9 mouse cellular contexts compared by ENCODE assay signal in the genomic region with DNA sequence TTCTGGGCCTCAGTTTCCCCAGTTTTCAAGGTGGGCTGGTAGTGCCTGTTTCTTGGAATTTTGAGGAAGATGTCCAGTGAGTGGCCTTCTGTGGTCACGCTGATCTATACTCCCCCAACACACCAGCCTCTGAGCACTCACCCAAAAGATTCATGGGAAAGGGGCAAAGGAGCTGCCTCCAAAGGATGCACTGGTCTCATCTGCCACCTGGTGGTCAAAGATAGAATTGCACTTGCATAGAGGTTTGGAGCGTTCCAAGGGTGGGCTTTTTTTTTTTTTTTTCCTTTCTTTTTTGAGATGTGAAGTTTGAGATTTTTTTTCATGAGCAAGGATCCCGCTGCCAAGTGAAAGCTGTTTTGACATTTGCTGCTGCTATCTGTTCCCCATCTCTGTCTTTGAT. TPM values are rescaled to one million over a fixed set of nuclear protein-coding genes. Genes with fewer than 3 reads are reported as not detected.
A peak's percentile ranks its signal among the peaks of the same experiment; 100 is the strongest.
DNase-seq lines count a peak whose midpoint lies in the region; ATAC-seq and TF ChIP-seq lines count a peak whose summit lies in the region.
"Had no signal": no experiment of that assay in that cellular context is flagged by ENCODE, and none has a peak within 500 bp of the region (broad histone marks: within the 10 kb centered on the region; RNA-seq: fewer than 3 reads in every experiment).

No protein-coding gene starts in this region.

- intact Hi-C loops in gastrocnemius, adult 2 months (cut with DNase I) = loop anchor here (1.0 to 10.0 kb wide), 4 partner anchors 20 to 394 kb away; no protein-coding TSS in a partner anchor

- no peaks in the 10 kb centered on the region for H3K9me3 ChIP-seq in G1E (replicated peaks)
- H3K9me3 ChIP-seq: stomach, embryonic 15.5 days had no signal

- H3K4me1 ChIP-seq in G1E (ENCODE audit: insufficient read depth, low read depth, low read length) = peaks cover 7% of the 10 kb centered on the region; the same call in 1 of the 2 replicates

- peak; percentile 49 for DNase-seq in G1E (ENCODE audit: low spot score)
- peak; percentile 75 for DNase-seq in cerebellum, adult 9-10 months
- peak; percentile 65 for DNase-seq in gastrocnemius, adult 2 months
- DNase-seq in kidney, postnatal 14 days = peak; percentile 86
- DNase-seq in lung, postnatal 25 days (ENCODE audit: low spot score) = peak; percentile 74
- DNase-seq in right cerebral cortex, postnatal 10 days (ENCODE audit: low spot score in 2 of 2) = peak; percentile 83 to 90

- H3K27ac ChIP-seq in gastrocnemius, adult 2 months = no peak overlapping the region
- H3K27ac ChIP-seq: stomach, embryonic 15.5 days had no signal

- H3K4me3 ChIP-seq in C2C12 (ENCODE audit: insufficient read depth, poor library complexity, severe bottlenecking) (no peak overlapping the region), G1E (ENCODE audit: low read depth, low read length) (no peak overlapping the region)
- no peak overlapping the region for H3K4me3 ChIP-seq in gastrocnemius, adult 2 months
- H3K4me3 ChIP-seq: stomach, embryonic 15.5 days had no signal

- TF ChIP-seq CTCF in C2C12 (IDR thresholded peaks at IDR 0.05; ENCODE audit: control insufficient read depth, insufficient read depth, insufficient read length) = peak; percentile 56
- TF ChIP-seq CTCF in G1E (IDR thresholded peaks at IDR 0.05; ENCODE audit: low read depth, low read length) = peak; percentile 72
- TF ChIP-seq CTCF in gastrocnemius, adult 2 months (IDR thresholded peaks at IDR 0.05) = peak; percentile 95

- no peaks in the 10 kb centered on the region for H3K79me3 ChIP-seq in C2C12 (ENCODE audit: low read depth)

- H3K79me2 ChIP-seq in C2C12 (ENCODE audit: control insufficient read depth, insufficient read depth) = no peaks in the 10 kb centered on the region

- no peak for ATAC-seq in G1E (ENCODE audit: extremely low read depth, insufficient number of reproducible peaks, low FRiP score, poor library complexity, severe bottlenecking)
- no peak for ATAC-seq in inflammation-experienced regulatory T-cells, adult 6 months

- H3K36me3 ChIP-seq in C2C12 (ENCODE audit: control insufficient read depth, insufficient read depth) = no peaks in the 10 kb centered on the region
- no peaks in the 10 kb centered on the region for H3K36me3 ChIP-seq in G1E (replicated peaks)
- H3K36me3 ChIP-seq: stomach, embryonic 15.5 days had no signal

- peaks cover 26% of the 10 kb centered on the region for H3K27me3 ChIP-seq in C2C12 (ENCODE audit: control insufficient read depth, insufficient read depth, insufficient read length)
- peaks cover 23% of the 10 kb centered on the region for H3K27me3 ChIP-seq in G1E (ENCODE audit: insufficient read depth, low read length)
- H3K27me3 ChIP-seq: stomach, embryonic 15.5 days had no signal

- no peak overlapping the region for H3ac ChIP-seq in C2C12 (ENCODE audit: control insufficient read depth, insufficient read length, low read depth)

TF ChIP-seq in C2C12, 6 proteins besides CTCF, POLR2A, EP300 and RAD21:
- TF ChIP-seq MAX (IDR thresholded peaks at IDR 0.05) = no peak
- no peak for TF ChIP-seq MYOD1 (IDR thresholded peaks at IDR 0.05; ENCODE audit: control insufficient read depth, insufficient read length, low read depth)
- no peak for TF ChIP-seq MYOG (IDR thresholded peaks at IDR 0.05; ENCODE audit: control insufficient read depth, extremely low read depth, insufficient read length)
- no peak for TF ChIP-seq CEBPB (IDR thresholded peaks at IDR 0.05; ENCODE audit: low read depth)
- TF ChIP-seq FOSL1 (IDR thresholded peaks at IDR 0.05; ENCODE audit: insufficient read depth, low read length, poor library complexity, severe bottlenecking) = no peak
- no peak for TF ChIP-seq USF1 (IDR thresholded peaks at IDR 0.05; ENCODE audit: low read depth)
TF ChIP-seq in C2C12: peak in this region for 0.

RNA-seq across cellular contexts. Expression of a gene that starts 10.8 kb away (rescaled TPM):
- 0.55 TPM for polyA plus RNA-seq in C2C12 (2012; fragmentation: generic; extraction: Trizol)
- not detected in 2 replicates for total RNA-seq in G1E (2014; fragmentation: Nextera tagmentation)
- total RNA-seq in G1E (2017) = 0.16 and 0.17 TPM in 2 replicates
- polyA plus RNA-seq in G1E (2012) = not detected in 2 replicates
- total RNA-seq in gastrocnemius, adult 2 months (2021) = not detected
- polyA plus RNA-seq in inflammation-experienced regulatory T-cells, adult 6 months (2017; shearing (Covaris generic)) = 1 to 10 TPM; 3.2 to 6.0 (median 3.5) TPM

RNA-seq across cellular contexts. Expression of a gene that starts 28.9 kb away (rescaled TPM):
- polyA plus RNA-seq in C2C12 (2012; fragmentation: generic; extraction: Trizol) (18.4 TPM), G1E (2012) (7.4 and 8.9 TPM in 2 replicates)
- total RNA-seq in G1E (2014; fragmentation: Nextera tagmentation) (13.8 and 20.8 TPM in 2 replicates), G1E (2017) (9.5 and 15.8 TPM in 2 replicates)
- total RNA-seq in gastrocnemius, adult 2 months (2021) = 10 to 100 TPM; 34.9 to 36.2 TPM
- 10 to 100 TPM; 12.9 to 19.5 (median 17.3) TPM for polyA plus RNA-seq in inflammation-experienced regulatory T-cells, adult 6 months (2017; shearing (Covaris generic))

RNA-seq across cellular contexts. Expression of a gene that starts 33.4 kb away (rescaled TPM):
- polyA plus RNA-seq in C2C12 (2012; fragmentation: generic; extraction: Trizol) = 3.8 TPM
- not detected in 2 replicates for total RNA-seq in G1E (2014; fragmentation: Nextera tagmentation)
- total RNA-seq in G1E (2017) = 0.17 and 0.27 TPM in 2 replicates
- polyA plus RNA-seq in G1E (2012) = not detected in 2 replicates
- under 1 TPM in 1 of 2 experiments, not detected in 1; 0.36 TPM for total RNA-seq in gastrocnemius, adult 2 months (2021)
- polyA plus RNA-seq in inflammation-experienced regulatory T-cells, adult 6 months (2017; shearing (Covaris generic)) = not detected

RNA-seq across cellular contexts. Expression of a gene that starts 40.6 kb away (rescaled TPM):
- polyA plus RNA-seq in C2C12 (2012; fragmentation: generic; extraction: Trizol) (0.04 TPM), G1E (2012) (not detected in 2 replicates)
- total RNA-seq in G1E (2014; fragmentation: Nextera tagmentation) (not detected in 2 replicates), G1E (2017) (0.06 and 0.11 TPM in 2 replicates)
- total RNA-seq in gastrocnemius, adult 2 months (2021) = 1 to 10 TPM; 2.9 to 9.8 TPM
- polyA plus RNA-seq in inflammation-experienced regulatory T-cells, adult 6 months (2017; shearing (Covaris generic)) = not detected
